Mouse (Mus musculus): ENCODE data around the gene Zfp950. TPM values are rescaled to one million over a fixed set of nuclear protein-coding genes. Genes with fewer than 3 reads are reported as not detected.
A peak's percentile ranks its signal among the peaks of the same experiment; 100 is the strongest.
"Not testable (repeated sequence)": the region's sequence is repeated elsewhere in the genome, so short reads cannot be mapped to it uniquely, and the experiment has no call there.

The Zfp950 gene
- total RNA-seq (2017): 54.3 and 57.2 TPM in 2 replicates

DNA sequence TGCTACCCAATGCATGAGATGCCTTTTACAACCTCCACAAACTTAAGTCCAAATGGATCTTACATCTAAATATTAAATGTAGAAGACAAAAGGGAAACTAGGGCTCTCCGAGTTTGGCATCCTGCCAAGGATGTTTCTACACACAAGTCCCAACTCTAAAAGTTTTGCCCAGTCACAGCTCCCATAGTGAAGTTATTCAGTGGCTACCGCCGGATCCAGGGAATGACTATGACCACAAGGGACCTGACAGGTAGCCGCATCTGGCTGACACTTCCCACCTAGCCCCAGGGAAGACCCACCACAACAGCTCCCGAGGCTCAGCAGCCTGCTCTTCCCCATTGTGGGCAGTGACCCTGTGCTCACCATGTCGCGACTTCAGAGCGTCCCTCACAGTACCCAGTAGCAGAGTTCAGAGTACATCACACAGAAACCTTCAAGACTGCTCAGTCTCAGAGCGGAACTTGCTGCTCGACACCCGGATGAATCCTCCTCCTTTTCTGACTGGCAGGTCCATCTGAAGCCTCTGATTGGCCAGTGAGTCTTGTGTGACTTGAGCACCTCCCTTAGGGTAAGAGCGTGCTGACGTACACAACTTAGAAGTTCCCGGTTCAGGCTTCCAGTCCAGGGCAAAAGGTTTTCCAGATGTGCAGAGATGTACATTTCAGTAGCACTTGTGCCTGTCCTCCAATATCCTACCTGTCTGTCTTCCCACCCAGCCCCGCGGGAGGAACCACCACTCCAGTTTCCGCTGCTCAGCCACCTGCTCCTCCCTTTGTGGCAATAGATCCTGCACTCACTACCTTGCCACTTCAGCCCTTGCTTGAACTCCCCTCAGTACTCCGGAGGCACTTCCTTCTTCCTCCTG is at the start of gene Zfp950:
Gene Zfp950 (minus strand): TSS at position 499 of the 865 bp plus-strand sequence.
- peak; percentile 100 for ATAC-seq (replicated peaks in 1 of 2; ENCODE audit: insufficient read depth in 1 of 2, low FRiP score in 2 of 2, low TSS enrichment in 1 of 2, low read depth in 1 of 2, poor library complexity in 2 of 2, severe bottlenecking in 2 of 2)

GRCm38 (mm10) chr19:61183590-61183989 is 43.0 kb upstream of the Zfp950 start, which contains the start of gene Gm6020:
Gene Gm6020 (plus strand): TSS chr19:61183890.
- not testable (repeated sequence) for ATAC-seq (replicated peaks in 1 of 2; ENCODE audit: insufficient read depth in 1 of 2, low FRiP score in 2 of 2, low TSS enrichment in 1 of 2, low read depth in 1 of 2, poor library complexity in 2 of 2, severe bottlenecking in 2 of 2)

GRCm38 (mm10) chr19:61175756-61176324 is 35.2 kb upstream of the Zfp950 start, which contains the start of gene Gm7102:
Gene Gm7102 (minus strand): TSS chr19:61176309.
- peak; percentile 21 to 37; a peak in 3 of 4 replicates for ATAC-seq (replicated peaks in 1 of 2; ENCODE audit: insufficient read depth in 1 of 2, low FRiP score in 2 of 2, low TSS enrichment in 1 of 2, low read depth in 1 of 2, poor library complexity in 2 of 2, severe bottlenecking in 2 of 2)

DNA sequence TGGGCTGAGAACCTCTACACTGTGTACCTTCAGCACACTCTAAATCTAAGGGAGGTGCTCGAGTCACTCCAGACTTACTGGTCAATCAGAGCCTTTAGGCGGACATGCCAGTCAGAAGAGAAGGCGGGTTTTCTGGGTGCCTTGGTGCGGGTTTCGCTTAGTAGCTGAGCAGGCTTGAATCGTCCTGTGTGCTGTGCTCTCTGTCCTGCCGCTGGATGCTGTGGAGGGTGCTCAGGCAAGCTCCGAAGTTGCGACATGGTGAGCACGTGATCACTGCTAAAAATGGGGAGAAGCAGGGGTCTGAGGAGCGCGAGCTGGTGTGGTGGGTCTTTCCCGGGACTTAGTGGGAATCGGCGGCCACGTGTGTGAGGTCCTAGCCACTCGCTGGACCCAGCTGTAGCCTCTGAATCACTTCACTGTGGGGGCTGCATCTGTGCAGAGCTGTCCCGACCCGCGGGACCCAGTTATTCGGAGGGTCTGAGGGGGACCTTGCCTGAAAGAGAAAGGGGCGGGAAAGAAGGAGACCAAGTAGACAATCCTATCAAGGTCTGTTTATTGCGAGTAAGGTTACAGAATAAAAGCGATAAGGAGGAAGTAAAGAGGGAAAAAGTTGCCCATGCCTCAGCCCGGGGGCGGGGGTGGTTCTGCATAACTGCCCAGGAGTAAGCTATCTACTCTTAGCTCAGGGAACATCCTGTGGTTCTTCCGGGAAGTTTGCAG is 11.2 kb upstream of the Zfp950 start:
- peak; percentile 90 to 93 for ATAC-seq (replicated peaks in 1 of 2; ENCODE audit: insufficient read depth in 1 of 2, low FRiP score in 2 of 2, low TSS enrichment in 1 of 2, low read depth in 1 of 2, poor library complexity in 2 of 2, severe bottlenecking in 2 of 2)

DNA sequence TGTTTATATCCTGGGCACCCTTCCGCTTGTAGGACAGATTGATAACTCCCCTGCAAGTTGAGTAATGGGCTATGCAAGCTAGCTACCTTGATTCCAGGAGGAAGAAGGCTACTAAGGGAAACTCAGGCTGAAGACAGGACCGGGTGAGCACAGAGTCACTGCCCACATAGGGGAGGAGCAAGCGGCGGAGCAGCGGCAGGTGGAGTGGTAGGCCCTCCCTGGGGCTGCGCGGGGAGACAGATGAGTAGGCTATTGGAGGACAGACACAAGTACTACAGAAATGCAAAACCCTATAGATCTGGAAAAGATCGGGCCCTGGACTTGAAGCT is 10.7 kb upstream of the Zfp950 start:
- ATAC-seq (replicated peaks in 1 of 2; ENCODE audit: insufficient read depth in 1 of 2, low FRiP score in 2 of 2, low TSS enrichment in 1 of 2, low read depth in 1 of 2, poor library complexity in 2 of 2, severe bottlenecking in 2 of 2): peak; percentile 72 to 76

- ATAC-seq (replicated peaks in 1 of 2; ENCODE audit: insufficient read depth in 1 of 2, low FRiP score in 2 of 2, low TSS enrichment in 1 of 2, low read depth in 1 of 2, poor library complexity in 2 of 2, severe bottlenecking in 2 of 2): no peak
Observed at GRCm38 (mm10) chr19:61141299-61141698, 659 bp upstream of the Zfp950 start.

GRCm38 (mm10) chr19:61138655-61139054 is 2.0 kb downstream of the Zfp950 start:
- no peak for ATAC-seq (replicated peaks in 1 of 2; ENCODE audit: insufficient read depth in 1 of 2, low FRiP score in 2 of 2, low TSS enrichment in 1 of 2, low read depth in 1 of 2, poor library complexity in 2 of 2, severe bottlenecking in 2 of 2)

- ATAC-seq (replicated peaks in 1 of 2; ENCODE audit: insufficient read depth in 1 of 2, low FRiP score in 2 of 2, low TSS enrichment in 1 of 2, low read depth in 1 of 2, poor library complexity in 2 of 2, severe bottlenecking in 2 of 2): no peak
Observed at GRCm38 (mm10) chr19:61131096-61131495, 9.5 kb downstream of the Zfp950 start.

GRCm38 (mm10) chr19:61110184-61110583 is 30.5 kb downstream of the Zfp950 start:
- ATAC-seq (replicated peaks in 1 of 2; ENCODE audit: insufficient read depth in 1 of 2, low FRiP score in 2 of 2, low TSS enrichment in 1 of 2, low read depth in 1 of 2, poor library complexity in 2 of 2, severe bottlenecking in 2 of 2): no peak

DNA sequence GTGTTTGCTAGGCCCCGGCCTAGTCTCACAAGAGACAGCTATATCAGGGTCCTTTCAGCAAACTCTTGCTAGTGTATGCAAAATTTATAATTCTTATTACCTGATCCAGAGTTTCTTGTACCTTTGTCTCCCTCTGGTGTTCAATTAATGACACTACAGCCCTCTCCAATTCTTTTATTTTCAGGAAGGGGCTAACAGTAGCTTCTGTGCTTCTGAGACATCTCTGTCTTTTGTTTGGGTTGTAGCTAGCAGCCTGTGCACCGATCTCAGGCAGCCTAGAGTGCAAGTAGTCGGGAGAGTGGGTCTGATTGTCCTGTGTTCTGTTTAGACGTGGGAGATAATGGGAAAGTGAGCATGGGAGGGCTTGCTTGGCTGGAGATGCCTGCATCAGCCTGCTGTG is 42.9 kb downstream of the Zfp950 start:
- ATAC-seq (replicated peaks in 1 of 2; ENCODE audit: insufficient read depth in 1 of 2, low FRiP score in 2 of 2, low TSS enrichment in 1 of 2, low read depth in 1 of 2, poor library complexity in 2 of 2, severe bottlenecking in 2 of 2): peak; percentile 66 to 67; a peak in 3 of 4 replicates

DNA sequence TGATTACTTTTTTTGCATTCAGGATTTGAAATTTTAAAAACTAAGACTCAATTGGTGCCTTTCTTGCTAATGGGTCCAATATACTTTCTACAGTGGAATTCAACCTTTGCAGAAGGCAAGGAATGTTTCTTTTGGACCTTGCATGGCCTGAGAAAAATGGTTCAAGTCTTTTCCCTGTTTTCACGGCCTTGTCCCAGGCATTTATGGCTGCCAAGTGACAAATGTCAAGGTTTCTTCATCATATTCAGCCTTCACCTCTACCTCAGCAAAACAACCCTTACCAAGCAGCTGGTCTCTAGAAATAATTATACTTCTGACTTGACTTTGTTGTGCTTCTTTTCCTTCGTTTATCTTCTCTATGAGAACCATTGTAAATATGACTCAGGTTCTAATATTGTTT is 43.9 kb downstream of the Zfp950 start:
- no peak for ATAC-seq (replicated peaks in 1 of 2; ENCODE audit: insufficient read depth in 1 of 2, low FRiP score in 2 of 2, low TSS enrichment in 1 of 2, low read depth in 1 of 2, poor library complexity in 2 of 2, severe bottlenecking in 2 of 2)

DNA sequence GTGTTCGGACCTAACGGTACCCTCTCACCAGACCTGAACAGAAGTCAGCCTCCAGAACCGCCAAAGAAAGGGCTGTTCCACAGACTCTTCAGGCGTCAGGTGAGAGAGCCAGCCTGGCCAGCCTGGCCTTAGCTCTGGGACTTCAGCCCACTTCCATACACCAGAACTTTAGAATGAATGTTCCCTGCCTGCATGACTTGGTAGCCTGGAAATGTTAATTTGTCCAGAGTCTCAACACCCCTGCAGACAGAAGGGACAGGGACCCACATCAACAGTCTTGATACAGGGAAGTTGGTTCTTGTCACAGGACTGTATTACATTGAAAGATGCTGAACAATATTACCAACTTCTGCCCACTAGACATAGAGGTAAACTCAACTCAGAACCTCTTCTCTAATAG is 50.1 kb downstream of the Zfp950 start:
- ATAC-seq (replicated peaks in 1 of 2; ENCODE audit: insufficient read depth in 1 of 2, low FRiP score in 2 of 2, low TSS enrichment in 1 of 2, low read depth in 1 of 2, poor library complexity in 2 of 2, severe bottlenecking in 2 of 2): no peak

GRCm38 (mm10) chr19:61089001-61089400 is 51.6 kb downstream of the Zfp950 start:
- no peak for ATAC-seq (replicated peaks in 1 of 2; ENCODE audit: insufficient read depth in 1 of 2, low FRiP score in 2 of 2, low TSS enrichment in 1 of 2, low read depth in 1 of 2, poor library complexity in 2 of 2, severe bottlenecking in 2 of 2)

DNA sequence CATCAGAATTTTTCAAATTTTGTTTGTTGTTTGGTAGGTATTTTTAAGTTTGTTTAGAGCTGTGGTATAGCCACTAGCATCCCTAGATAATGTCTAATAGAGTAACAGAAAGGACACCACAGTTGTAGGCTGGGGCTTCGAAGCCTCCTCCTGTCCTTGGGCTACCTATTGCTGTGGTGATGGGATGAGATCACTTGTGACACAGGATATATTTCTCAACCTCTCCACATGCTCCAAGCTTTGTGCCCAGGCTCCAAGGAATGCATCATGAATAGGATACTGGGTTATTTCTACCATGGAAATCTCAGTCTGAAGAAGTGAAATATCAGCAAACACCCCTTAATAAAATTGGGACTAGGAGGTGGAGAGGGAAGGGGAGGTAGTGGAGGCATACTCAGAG is 52.9 kb downstream of the Zfp950 start:
- ATAC-seq (replicated peaks in 1 of 2; ENCODE audit: insufficient read depth in 1 of 2, low FRiP score in 2 of 2, low TSS enrichment in 1 of 2, low read depth in 1 of 2, poor library complexity in 2 of 2, severe bottlenecking in 2 of 2): no peak

DNA sequence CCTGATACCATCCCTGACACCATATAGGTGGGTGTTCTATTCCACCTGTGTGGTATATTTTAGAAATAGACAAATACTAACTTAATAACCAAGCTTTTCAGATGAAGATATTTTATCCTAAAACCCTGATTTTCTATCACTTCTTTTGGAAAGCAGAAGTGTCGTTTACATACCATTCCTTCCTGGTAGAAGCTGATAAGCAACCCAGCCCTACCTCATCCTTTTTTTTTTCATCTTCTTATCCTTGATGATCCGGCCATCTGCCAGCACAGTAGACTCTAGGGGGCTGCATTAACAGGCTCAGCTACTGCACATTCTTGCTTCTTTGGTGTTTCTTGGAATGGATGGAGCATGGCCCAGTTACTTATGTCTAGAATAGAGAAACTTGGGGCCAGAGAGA is 55.4 kb downstream of the Zfp950 start:
- no peak for ATAC-seq (replicated peaks in 1 of 2; ENCODE audit: insufficient read depth in 1 of 2, low FRiP score in 2 of 2, low TSS enrichment in 1 of 2, low read depth in 1 of 2, poor library complexity in 2 of 2, severe bottlenecking in 2 of 2)

DNA sequence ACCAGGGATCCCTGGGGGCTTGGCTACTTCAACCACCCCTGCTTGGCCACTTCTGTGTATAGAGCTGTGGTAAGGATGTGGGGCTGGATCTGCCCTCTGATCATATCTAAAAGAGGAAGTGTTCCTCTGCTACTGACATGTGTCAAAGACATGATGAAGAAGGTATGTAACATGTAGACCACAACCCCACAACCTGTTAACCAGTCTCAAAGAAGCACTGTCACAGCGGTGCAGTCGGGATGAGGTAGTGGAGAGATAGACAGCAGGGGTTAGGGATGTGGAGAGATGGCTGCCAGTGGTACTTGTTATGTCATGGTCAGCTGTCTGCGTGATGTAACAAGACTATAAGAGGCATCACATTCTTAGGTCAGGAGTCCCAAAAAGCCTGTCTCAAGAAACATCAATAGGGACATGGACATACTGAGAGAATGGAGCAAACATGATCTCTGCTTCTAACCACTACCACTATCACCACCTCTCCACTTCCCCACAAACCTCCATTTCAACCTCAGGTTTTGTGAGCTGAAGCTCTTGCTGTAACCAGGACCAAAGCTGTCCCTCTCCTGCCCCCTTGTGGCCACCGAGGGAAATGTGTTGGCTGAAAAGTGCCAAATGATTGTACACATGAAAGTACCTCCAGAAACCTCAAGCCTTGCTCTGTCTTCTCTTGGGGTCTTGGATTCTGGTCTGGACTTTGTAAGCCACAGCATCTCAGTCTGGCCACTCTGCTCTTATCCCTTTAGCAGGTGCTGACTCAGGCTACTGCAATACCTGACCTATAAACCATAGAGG is 56.3 kb downstream of the Zfp950 start:
- peak; percentile 83 to 84 for ATAC-seq (replicated peaks in 1 of 2; ENCODE audit: insufficient read depth in 1 of 2, low FRiP score in 2 of 2, low TSS enrichment in 1 of 2, low read depth in 1 of 2, poor library complexity in 2 of 2, severe bottlenecking in 2 of 2)

DNA sequence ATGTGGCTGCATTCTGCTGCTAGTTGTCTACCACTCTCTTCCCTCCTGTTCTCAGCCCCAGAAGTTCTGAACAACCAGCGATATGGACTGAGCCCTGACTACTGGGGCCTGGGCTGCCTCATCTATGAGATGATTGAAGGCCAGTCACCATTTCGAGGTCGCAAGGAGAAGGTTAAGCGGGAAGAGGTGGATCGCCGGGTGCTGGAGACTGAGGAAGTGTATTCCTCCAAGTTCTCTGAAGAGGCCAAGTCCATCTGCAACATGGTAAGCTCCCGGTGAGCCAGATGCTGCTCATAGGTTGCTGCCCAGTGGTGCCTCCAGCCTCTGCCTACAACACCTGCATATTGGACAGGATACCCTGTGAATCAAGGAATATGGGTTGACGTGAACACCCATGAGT is 57.6 kb downstream of the Zfp950 start:
- no peak for ATAC-seq (replicated peaks in 1 of 2; ENCODE audit: insufficient read depth in 1 of 2, low FRiP score in 2 of 2, low TSS enrichment in 1 of 2, low read depth in 1 of 2, poor library complexity in 2 of 2, severe bottlenecking in 2 of 2)
